Mouse (Mus musculus) ES-Bruce4 (cell line): ENCODE results near the gene Pikfyve. TPM values are rescaled to one million over a fixed set of nuclear protein-coding genes. Genes with fewer than 3 reads are reported as not detected.
A peak's percentile ranks its signal among the peaks of the same experiment; 100 is the strongest.

Experiments used
- H3K27ac ChIP-seq: 2 replicates; pipeline ENCODE4 v1.5.1; 2012; ENCODE audit warnings: low read length, inconsistent platforms; ENCODE audit not compliant: insufficient read depth
- H3K27me3 ChIP-seq: 2 replicates; pipeline ENCODE4 v1.6.1; 2012; ENCODE audit warnings: mild to moderate bottlenecking, low read length, inconsistent platforms; ENCODE audit not compliant: control insufficient read depth, poor library complexity, insufficient read depth, severe bottlenecking
- H3K36me3 ChIP-seq: 2 replicates; pipeline ENCODE4 v1.6.1; 2012; ENCODE audit warnings: inconsistent platforms, mild to moderate bottlenecking, low read length, moderate library complexity; ENCODE audit not compliant: control insufficient read depth, poor library complexity, insufficient read depth, severe bottlenecking
- H3K4me1 ChIP-seq: one replicate; pipeline ENCODE4 v1.8.1; 2011; ENCODE audit warnings: low read length; ENCODE audit not compliant: control insufficient read depth, insufficient read depth
- H3K4me3 ChIP-seq: 2 replicates; pipeline ENCODE4 v1.5.1; 2011; ENCODE audit warnings: low read depth, mild to moderate bottlenecking, low read length
- H3K9ac ChIP-seq: 2 replicates; pipeline ENCODE4 v1.6.1; 2012; ENCODE audit warnings: low read depth, mild to moderate bottlenecking, inconsistent platforms; ENCODE audit not compliant: poor library complexity, severe bottlenecking
- H3K9me3 ChIP-seq: replicated peaks from 2 replicates; pipeline ENCODE4 v1.6.1; 2012; ENCODE audit warnings: mild to moderate bottlenecking, low read length, inconsistent platforms; ENCODE audit not compliant: control insufficient read depth, poor library complexity, insufficient read depth, severe bottlenecking
- CTCF ChIP-seq: IDR thresholded peaks from one replicate; pipeline ENCODE4 v1.8.1; 2011; ENCODE audit warnings: low read depth, low read length
- EP300 ChIP-seq: IDR thresholded peaks from 2 replicates; pipeline ENCODE4 v1.6.1; 2011; ENCODE audit warnings: low read depth, low read length; ENCODE audit not compliant: insufficient read depth
- POLR2A ChIP-seq: IDR thresholded peaks from one replicate; pipeline ENCODE4 v1.8.1; 2011; ENCODE audit warnings: low read length; ENCODE audit not compliant: insufficient read depth
- polyA plus RNA-seq: library from polyadenylated mRNA; stranded (reverse); fragments of >200 nt; gene quantifications from 2 replicates; pipeline ENCODE4 v1.2.4, GENCODE M21; 2011; ENCODE audit warnings: low read depth; ENCODE audit not compliant: missing spikeins, insufficient read depth, insufficient read length

Gene Pikfyve
- polyA plus RNA-seq, 1 experiment = 59.9 TPM

DNA sequence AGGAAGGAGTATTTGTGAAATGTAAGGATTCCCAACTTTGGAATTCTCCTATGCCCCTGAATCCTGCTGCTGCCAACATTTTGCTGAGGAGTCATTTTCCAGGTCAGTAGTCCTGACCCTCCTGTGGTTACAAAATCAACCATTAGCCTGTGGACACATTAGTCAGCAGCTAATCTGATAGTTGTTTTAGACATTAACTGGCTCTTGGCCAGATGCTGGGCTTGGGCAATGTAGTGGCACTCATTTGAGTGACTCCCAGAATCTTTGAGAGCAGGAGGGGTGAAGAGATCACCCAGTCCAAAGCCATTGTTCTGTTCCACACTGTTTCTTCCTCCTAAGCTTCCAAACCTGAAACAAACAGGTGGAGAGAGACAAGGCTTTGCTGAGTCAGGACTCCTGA is 31.7 kb upstream of the Pikfyve start:
- Histone ChIP-seq H3K4me3 (no peak overlapping the region), H3K9ac (no peak overlapping the region), H3K9me3 (no peaks in the 10 kb centered on the region), H3K4me1 (no peaks in the 10 kb centered on the region), H3K27me3 (no peaks in the 10 kb centered on the region), H3K27ac (no peak overlapping the region), H3K36me3 (peaks cover 2% of the 10 kb centered on the region; the same call in 1 of the 2 replicates)
- TF ChIP-seq POLR2A (no peak), CTCF (no peak), EP300 (no peak)

DNA sequence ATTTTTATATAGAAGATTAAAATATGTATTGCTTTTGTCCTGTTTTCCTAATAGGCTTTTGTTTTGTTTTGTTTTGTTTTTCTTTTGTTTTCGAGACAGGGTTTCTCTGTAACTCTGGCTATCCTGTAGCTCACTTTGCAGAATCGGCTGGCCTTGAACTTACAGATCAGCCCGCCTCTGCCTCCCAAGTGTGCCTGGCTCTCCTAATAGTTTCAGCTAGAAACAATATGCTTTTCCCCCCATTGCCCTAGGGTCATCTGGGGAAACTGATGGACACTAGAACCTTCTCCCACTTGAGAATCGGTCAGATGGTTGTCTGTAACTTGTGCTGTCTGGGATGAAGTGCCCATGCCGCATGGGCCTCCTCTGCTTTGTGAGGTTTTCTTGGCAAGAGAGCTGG is 30.4 kb upstream of the Pikfyve start:
- Histone ChIP-seq H3K4me1 (no peaks in the 10 kb centered on the region), H3K4me3 (no peak overlapping the region), H3K27ac (no peak overlapping the region), H3K36me3 (peaks cover 14% of the 10 kb centered on the region), H3K9me3 (no peaks in the 10 kb centered on the region), H3K27me3 (no peaks in the 10 kb centered on the region), H3K9ac (no peak overlapping the region)
- TF ChIP-seq CTCF (no peak), POLR2A (no peak), EP300 (no peak)

DNA sequence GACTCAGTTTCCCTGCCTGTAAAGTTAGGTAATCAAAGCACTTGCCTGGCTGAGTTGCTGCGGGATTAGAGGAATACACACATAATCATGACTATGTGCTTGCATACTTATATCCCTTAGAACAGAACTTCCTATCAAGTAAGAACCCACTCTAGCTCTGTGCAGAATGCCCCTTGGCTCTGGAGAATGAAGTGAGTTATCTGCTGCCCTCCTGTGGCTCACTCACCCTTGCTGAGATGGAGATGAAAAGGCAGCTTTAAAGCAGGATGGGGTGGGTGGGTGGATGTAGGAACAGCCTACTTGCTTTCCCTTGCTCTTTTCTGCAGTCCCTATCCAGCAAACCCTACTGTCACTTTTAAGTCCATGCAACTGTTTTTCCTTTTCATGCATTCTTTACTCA is 24.3 kb upstream of the Pikfyve start:
- Histone ChIP-seq H3K4me1 (no peaks in the 10 kb centered on the region), H3K36me3 (peaks cover 34% of the 10 kb centered on the region), H3K9me3 (no peaks in the 10 kb centered on the region), H3K27me3 (no peaks in the 10 kb centered on the region), H3K4me3 (no peak overlapping the region), H3K9ac (no peak overlapping the region), H3K27ac (no peak overlapping the region)
- no peak for TF ChIP-seq EP300
- peak; percentile 14 for TF ChIP-seq CTCF

DNA sequence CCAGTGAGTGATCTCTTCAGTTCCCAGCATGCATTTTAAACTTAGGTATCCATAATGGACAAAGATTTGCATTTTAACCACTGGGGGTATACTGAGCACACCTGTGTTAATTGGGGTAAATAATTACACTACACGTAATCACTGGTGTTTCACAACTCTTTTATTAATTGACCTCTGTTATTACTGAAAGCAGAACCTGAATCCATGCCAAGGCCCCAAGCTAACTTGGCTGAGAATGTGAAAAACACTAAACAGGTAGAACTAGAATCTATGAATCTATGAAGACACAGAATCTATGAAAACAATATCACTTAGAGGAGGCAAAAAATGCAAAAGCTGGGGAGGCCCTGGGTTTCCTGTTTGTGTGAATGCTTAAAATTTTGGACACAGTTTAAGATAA is 19.0 kb upstream of the Pikfyve start:
- Histone ChIP-seq H3K9me3 (no peaks in the 10 kb centered on the region), H3K9ac (no peak overlapping the region), H3K4me3 (no peak overlapping the region), H3K27me3 (no peaks in the 10 kb centered on the region), H3K27ac (no peak overlapping the region), H3K36me3 (peaks cover 32% of the 10 kb centered on the region), H3K4me1 (peaks cover under 1% of the 10 kb centered on the region)
- TF ChIP-seq POLR2A (no peak), EP300 (no peak), CTCF (no peak)

DNA sequence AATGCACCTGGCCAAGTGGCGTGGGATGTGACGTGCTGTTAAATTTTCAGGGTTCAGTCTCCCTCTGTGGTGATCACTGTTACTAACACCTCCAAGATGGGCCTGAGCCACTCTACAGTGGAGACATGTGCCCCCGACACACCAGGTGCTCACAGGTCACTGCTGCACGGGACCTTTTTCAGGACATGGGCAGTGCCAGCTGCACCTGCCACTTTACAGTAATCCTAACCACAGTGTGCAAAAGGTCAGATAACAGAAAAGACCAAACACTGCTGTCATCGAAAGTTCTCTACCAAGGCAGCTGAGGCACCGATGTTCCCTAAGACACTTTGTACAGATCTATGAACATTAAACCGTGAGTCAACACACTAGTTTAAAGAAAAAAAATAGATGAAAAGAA is 16.9 kb upstream of the Pikfyve start:
- Histone ChIP-seq H3K9me3 (no peaks in the 10 kb centered on the region), H3K4me3 (no peak overlapping the region), H3K4me1 (peaks cover 2% of the 10 kb centered on the region), H3K27ac (no peak overlapping the region), H3K36me3 (peaks cover 25% of the 10 kb centered on the region), H3K9ac (no peak overlapping the region), H3K27me3 (no peaks in the 10 kb centered on the region)
- TF ChIP-seq CTCF (no peak), POLR2A (no peak), EP300 (no peak)

DNA sequence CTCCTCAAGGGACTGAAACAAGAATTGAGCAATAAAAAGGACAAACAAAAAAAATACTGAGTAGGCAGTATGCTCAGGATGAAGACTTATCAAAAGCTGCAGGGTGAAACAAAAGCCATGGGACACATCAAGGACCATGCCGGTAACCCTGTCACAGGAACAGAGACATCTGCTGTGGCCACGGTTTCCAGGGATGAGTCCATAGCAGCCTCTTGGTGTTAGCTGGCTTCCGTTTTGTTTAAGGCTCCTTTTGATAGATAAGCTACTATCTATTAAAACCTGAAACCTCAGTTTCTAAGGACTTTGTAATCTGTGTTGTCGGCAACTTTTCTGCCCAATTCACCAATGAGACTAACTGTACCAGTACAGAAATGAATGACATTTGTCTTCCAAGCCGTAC is 16.5 kb upstream of the Pikfyve start:
- H3K4me1 ChIP-seq = peaks cover 2% of the 10 kb centered on the region
- no peaks in the 10 kb centered on the region for H3K27me3 ChIP-seq
- no peak overlapping the region for H3K27ac ChIP-seq
- H3K36me3 ChIP-seq = peaks cover 21% of the 10 kb centered on the region
- no peak overlapping the region for H3K4me3 ChIP-seq
- no peak overlapping the region for H3K9ac ChIP-seq
- no peak for TF ChIP-seq CTCF
- TF ChIP-seq EP300 = no peak
- no peak for TF ChIP-seq POLR2A
- no peaks in the 10 kb centered on the region; the same call in 1 of the 2 replicates for H3K9me3 ChIP-seq
